Mouse (Mus musculus): ENCODE results near the gene Bclaf3.

Bclaf3 gene

DNA sequence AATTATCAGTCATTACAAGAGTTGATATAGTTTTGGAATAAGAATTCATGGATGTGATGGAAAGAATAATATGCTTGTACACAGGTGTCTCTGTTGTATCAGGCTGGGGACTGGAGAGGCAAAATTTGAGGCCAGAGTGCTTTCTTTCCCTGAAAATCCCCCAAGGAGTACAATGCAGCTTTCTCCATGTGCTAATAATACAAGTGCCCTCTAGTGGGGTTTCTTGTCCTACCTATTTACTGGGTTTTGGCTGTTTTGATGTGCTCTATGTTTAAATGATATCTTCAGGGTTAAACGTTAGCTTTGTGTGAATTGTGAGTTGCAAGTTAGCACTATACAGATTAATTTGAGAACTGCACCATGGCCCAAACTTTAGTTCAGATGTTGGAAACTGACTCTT lies 65.1 kb downstream of the Bclaf3 start:
- ChIA-PET CTCF (interaction anchor here in 2 of 4 experiments (0.5 to 1.3 kb wide), 2 partner anchors 106 to 107 kb away, joined by 3 read pairs; no protein-coding TSS in a partner anchor), POLR2A (interaction anchor here in 1 of 4 experiments (0.7 kb wide), 1 partner anchor 22 kb away, joined by 3 read pairs; no protein-coding TSS in a partner anchor)

DNA sequence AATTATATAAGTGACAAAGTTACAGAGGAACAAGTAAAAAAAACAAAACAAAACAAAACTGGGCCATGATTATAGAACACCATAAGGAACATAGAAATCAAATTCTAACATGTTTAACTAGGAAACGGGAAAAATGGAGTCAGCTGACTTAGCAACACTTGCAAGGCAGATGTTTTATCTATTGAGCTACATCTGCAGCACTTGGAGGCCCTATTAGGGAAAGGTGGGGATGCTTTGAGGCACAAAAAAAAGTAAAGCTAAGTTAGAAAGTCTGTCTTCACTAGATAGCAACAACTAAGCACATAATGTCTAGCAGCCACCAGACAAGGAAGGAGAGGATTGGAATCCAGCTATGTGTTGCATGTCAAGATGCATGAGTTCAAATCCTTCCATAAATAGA lies 71.0 kb downstream of the Bclaf3 start:
- ChIA-PET POLR2A (interaction anchor here in 1 of 4 experiments (0.9 to 1.6 kb wide), 2 partner anchors 28 to 50 kb away, joined by 3 to 4 read pairs; no protein-coding TSS in a partner anchor), CTCF (no interaction called here)

DNA sequence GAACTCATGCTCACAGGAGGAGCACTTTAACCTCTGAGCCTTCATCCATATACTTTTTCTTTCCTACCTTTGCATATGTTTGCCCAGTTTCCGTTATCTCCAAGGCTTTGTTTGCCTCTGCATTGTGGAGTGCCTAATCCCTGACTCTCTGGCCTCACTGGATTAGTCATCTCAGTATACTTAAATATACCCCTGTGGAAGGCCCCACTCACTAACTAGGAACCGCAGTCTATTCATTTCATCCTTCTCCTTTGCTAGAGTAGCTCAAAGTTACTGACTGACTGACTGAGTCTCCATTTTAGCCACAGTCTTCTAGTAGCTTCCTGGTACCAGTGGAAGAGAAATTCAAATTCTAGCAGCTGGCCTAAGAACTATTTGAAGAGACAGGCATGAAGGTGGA lies 78.3 kb downstream of the Bclaf3 start:
- CTCF ChIA-PET = no interaction called here
- POLR2A ChIA-PET = interaction anchor here in 1 of 4 experiments (0.6 kb wide), 2 partner anchors 164 to 1873 kb away, joined by 3 to 4 read pairs; no protein-coding TSS in a partner anchor

DNA sequence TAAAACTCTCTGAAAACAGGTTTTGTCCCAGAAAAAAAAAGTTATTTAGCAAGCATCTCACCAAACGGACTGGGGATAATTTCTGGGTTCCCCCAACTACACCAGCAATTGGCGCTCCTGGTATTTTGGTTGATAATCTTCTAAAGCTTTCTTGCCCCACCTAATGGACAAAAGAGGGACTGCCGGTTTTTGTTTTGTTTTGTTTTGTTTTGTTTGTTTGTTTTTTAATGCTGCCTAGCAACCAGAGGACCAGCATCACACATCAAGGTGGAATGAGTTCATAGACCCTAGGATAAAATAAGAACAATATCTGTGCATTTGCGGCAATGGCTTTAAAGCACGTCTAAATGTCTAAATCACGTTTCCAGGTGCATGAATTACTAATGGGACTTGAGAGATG lies 80.4 kb downstream of the Bclaf3 start:
- CTCF ChIA-PET = interaction anchor here in 2 of 4 experiments (0.9 to 1.6 kb wide), 3 partner anchors 44 to 165 kb away, joined by 3 to 4 read pairs (median 3); no protein-coding TSS in a partner anchor
- POLR2A ChIA-PET = no interaction called here

DNA sequence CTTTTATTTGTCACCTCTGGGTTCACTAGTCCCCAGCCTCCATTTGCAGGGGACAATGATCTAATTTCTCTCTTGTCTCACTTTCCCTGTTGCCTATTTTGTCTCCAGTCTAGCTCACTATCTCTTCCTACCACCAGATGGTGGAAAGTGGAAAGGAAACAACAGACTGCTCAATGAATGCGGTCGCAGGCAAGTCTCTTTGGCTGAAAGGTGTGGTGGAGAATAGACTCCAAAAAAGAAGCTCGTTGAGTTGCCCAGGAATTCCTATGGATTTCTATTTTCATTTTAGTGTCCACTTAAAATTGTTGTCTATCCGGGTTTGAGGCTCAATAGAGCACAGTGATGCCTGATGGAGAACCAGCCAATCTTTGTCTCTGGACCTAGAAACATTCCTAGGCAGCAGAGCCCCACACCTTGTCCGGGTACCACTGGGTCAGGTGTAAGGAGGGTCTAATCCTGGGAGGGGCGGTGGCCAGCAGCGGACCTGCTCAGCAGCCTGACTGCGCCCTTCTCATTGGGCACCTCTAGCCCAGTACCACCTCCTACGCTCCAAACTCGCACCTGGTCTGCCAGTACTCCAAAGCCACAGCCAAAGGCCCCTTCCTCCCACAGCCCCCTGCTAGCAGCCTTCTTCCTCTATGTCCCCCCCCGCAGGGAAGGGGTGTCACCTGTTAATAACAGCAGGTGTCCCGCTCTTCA lies 99.9 kb downstream of the Bclaf3 start:
- POLR2A ChIA-PET = interaction anchor here (0.7 to 1.3 kb wide), 6 partner anchors 13 to 512 kb away, joined by 3 to 5 read pairs (median 3); partner anchors contain the start of gene Pdha1 (in 1 of the 4)
- CTCF ChIA-PET = interaction anchor here in 3 of 4 experiments (0.6 to 1.3 kb wide), 6 partner anchors 46 to 541 kb away, joined by 3 to 10 read pairs (median 6); no protein-coding TSS in a partner anchor

DNA sequence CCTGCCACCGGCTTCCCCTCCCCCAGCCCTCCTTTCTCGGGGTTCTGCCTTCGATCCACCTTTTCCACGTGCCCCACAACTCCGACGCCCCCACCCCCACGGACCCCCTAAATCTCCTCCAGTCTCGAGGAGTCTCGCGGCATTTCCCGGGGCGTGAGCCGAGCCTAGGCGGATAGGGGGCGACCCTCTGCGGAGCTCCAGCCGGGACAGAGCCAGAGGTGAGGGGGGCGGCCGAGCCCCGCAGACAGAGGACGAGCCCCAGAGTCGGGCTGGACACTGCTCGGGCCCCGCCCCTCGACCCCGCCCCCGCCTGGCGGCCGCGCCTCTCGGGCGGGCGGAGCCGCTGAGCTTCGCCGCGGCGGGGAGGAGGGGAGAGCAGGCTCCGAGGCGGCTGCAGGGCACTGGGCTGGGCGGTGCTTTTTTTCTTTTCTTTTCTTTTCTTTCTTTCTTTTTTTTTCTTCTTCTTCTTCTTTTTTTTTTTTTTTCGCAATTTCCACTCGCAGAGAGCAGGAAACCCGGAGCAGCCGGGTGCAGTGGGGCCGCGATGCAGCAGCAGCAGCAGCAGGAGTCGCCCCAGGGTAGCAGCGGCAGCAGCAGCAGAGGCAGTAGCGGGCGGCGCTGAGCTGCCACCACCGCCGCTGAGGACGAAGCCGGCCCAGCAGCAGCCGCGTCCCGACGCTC lies 100.6 kb downstream of the Bclaf3 start, which contains the start of gene Sh3kbp1:
Gene Sh3kbp1, plus strand, starts transcription at position 366 of the 681 bp plus-strand sequence.
- CTCF ChIA-PET = interaction anchor here (0.6 to 1.3 kb wide), 15 partner anchors 10 to 541 kb away, joined by 3 to 11 read pairs (median 5); no protein-coding TSS in a partner anchor
- POLR2A ChIA-PET = interaction anchor here (0.6 to 1.3 kb wide), 8 partner anchors 14 to 511 kb away, joined by 3 to 5 read pairs (median 3); partner anchors contain the start of gene Pdha1 (in 1 of the 4)

DNA sequence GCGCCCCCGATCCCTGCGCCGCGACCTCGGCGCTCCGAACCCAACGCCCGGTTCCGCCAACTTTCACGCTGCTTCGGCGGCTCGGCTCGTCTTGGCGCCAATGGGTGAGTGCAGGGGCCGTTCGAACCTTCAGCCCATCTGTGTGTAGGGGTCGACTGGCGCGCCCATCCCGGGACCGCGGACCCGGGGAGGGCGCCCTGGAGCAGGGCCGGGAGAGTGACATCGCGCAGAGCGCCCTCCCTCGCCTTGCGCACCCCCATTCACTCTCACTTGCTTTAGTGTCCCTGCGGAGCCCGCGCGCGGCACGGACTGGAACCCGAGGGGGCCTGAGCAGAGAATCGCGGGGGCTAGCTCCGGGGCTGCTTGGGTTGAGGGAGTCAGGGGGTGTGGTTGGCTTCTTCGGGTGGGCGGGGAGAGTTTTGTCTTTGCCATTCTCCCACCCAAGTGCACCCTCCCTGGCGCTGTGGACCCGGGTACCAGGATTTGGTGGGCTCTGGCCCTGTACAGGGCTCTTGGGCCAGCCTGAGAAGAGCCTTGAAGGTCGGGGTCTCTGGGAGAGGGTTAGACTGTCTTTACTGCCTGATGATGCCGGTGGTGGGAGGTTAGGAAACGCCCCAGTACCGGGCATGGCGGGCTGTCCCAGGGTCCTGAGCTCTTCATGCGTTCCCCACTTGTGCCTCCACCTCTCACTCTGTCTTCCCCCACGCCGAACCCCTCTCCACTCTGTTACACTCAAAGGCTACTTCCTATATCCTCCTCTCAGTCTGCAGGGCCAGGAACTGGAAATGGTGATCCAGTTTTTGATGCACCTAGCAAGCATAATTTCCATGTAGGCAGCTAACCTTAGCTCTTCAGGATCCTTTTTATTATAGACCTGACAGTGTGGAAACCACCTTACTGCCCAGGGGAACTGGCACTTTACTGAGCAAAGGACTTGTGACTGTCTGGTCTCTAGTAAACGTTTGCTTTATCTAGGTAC lies 101.4 kb downstream of the Bclaf3 start:
- CTCF ChIA-PET = interaction anchor here (0.6 to 1.3 kb wide), 11 partner anchors 11 to 489 kb away, joined by 3 to 11 read pairs (median 5); no protein-coding TSS in a partner anchor

DNA sequence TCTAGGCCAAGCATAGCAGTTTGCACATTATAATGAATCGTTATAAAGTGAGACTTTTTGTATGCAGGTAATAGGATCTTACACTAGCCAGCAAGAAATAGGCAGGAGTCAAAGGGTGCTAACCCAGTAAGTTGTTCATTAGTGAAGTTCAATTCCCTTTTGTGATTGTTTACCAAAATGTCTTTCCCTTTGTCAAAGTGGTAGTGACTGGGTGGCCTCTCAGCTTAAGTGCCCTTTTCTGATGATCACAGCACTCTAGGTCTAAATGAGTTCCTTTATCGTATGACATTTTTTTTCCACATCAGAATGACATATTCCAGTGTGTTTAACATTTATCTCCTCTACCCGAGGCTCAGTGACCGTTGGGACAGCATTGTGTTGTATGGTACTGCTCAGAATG lies 102.1 kb downstream of the Bclaf3 start:
- CTCF ChIA-PET = interaction anchor here in 1 of 4 experiments (1.2 kb wide), 1 partner anchor 22 kb away, joined by 3 read pairs; no protein-coding TSS in a partner anchor
- POLR2A ChIA-PET = no interaction called here

More for the DNA sequence above, 101.4 kb downstream of the Bclaf3 start:
- POLR2A ChIA-PET = interaction anchor here in 3 of 4 experiments (0.6 to 1.3 kb wide), 4 partner anchors 15 to 280 kb away, joined by 3 read pairs; no protein-coding TSS in a partner anchor

DNA sequence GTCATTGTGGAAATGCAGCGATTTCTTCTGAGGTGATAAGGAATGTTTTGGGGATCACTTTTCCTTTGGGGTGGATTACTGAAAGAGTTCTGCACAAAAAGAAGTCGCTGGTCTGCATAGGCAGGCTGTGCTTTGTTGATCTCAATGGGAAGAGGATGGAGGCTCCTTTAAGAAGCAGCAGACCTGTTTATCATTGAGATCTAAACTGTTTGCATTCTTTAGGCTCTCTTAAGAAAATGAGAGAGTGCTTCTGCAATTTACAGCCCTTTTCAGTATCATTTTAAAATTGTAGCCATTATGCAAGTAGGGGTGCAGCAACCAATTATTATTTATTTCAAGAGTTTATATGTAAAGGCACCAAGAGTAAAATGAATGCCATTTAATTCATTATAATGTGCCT lies 102.7 kb downstream of the Bclaf3 start:
- POLR2A ChIA-PET = no interaction called here

DNA sequence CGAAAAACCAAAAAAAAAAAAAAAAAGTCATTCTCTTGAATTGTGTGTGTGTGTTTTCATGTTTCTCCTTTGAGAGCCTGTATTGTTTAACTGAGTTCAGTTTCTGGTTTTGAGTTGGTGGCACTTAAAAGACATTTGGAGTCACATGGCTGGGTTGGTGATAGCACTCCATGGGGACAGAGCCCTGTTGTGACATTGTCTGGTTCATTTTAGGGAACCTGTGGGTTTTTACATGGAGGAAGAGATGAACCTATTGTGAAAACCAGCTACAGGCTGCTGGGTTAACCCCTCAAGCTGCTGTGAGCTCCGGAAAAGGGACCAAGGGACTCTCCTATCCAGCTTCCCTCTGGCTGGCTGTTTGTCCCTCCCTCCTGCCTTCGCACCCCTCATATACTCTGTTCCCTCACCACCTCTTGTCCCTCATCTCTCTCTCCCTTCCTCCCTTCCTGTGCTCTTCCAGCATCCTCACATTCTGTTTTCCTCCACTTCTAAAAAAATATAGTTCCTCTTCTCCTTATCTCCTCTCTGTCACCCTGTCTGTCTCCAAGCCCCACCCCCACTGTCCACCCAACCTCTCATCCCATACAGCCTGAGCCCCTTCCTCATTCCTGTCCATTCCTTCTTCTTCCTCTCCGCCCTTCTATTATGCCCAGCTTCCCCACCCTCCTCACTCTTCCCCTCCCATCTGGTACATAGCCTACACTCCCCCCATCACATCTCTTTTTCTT lies 112.2 kb downstream of the Bclaf3 start:
- CTCF ChIA-PET = no interaction called here
- POLR2A ChIA-PET = no interaction called here

More for the DNA sequence above, 102.7 kb downstream of the Bclaf3 start:
- CTCF ChIA-PET = no interaction called here

DNA sequence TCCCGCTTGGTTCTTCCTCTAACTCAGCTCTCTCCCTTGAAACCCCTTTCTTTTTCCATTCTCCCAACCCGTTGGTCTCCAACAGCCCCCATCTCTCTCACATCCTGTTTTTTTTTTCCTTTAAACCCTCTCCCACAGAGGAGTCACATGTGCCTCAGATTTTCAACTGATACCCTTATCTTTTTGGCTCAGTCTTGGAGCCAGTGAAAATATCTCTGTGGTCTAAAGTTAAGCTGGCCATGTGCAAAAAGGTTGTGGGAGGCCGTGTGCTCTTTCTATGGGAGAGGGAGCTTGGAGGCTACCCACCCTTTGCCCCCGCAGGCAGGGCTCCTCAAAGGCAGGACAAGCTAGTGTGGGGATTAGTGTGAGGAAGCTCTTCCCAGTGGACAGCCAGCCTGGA lies 113.5 kb downstream of the Bclaf3 start:
- POLR2A ChIA-PET = interaction anchor here in 1 of 4 experiments (1.2 kb wide), 1 partner anchor 15 kb away, joined by 3 read pairs; no protein-coding TSS in a partner anchor
- CTCF ChIA-PET = no interaction called here

Measured in embryonic stem cell, embryonic (primary cell).